Mouse (Mus musculus): Measurements from ENCODE around the gene Fbxo17. TPM values are rescaled to one million over a fixed set of nuclear protein-coding genes. Genes with fewer than 3 reads are reported as not detected.

The Fbxo17 gene
- total RNA-seq, 2 experiments from 2014 or later, result 1.4 to 1.9 TPM

DNA sequence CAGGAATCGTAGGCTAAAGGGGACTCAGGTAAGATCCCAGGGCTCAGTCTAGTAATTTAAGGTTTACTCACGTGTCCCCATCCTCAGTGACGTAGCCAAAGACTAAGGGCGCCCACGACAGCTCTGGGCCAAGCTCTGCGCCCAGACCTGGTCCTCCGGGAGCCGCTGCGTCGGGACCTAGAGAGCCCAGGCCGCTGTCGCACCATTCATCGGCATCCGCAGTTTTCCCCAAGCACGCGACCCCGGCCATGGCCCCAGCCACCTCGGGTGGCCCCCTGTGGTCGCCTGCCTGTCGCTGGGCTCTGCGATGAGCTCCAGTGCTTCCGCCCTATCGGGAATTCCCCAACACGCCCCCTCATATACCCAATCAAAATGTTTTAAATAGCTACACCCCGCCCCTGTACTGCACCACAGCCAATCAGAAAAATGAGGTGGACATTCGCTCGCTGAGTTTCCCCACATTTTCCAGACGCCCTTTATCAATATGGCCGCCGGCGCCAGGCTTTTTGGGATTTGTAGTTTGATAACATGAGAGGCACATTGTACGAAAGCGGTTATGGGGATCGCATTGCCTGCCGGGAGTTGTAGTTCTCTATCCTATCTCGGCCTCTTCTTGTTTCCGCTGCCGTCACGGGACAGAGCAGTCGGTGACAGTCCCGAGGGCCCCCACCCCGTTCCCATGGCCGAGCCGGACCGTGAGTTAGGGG, 49.7 kb downstream of the Fbxo17 start, which contains the start of gene Sirt2:
TSS of gene Sirt2 (plus strand) at position 563 of the 707 bp plus-strand sequence.
- intact Hi-C loops (cut with DNase I), result no loop called here

DNA sequence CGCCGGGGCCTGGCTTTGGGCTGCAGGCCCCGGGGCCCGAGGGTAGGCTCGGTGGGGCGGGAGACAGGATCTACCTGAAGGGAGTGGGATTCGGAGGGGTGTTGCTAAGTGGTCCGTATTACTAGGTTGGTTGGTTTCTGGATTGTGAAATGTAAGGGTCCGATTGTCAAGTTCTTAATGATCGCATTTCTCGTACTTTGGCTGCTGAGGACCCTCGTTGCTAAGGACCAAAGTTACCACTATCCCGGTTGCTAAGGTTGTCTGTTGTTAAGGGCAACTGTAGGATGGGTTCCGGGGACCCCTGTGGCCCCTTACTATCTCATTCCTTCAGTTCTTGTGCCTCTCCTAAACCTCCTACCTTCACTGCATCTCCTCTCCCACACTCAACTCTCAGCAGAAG, 50.3 kb downstream of the Fbxo17 start:
- no peak for DNase-seq
- intact Hi-C loops (cut with DNase I), result no loop called here

More for the DNA sequence above, 49.7 kb downstream of the Fbxo17 start, which contains the start of gene Sirt2:
- DNase-seq, result peak; percentile 98 to 99

DNA sequence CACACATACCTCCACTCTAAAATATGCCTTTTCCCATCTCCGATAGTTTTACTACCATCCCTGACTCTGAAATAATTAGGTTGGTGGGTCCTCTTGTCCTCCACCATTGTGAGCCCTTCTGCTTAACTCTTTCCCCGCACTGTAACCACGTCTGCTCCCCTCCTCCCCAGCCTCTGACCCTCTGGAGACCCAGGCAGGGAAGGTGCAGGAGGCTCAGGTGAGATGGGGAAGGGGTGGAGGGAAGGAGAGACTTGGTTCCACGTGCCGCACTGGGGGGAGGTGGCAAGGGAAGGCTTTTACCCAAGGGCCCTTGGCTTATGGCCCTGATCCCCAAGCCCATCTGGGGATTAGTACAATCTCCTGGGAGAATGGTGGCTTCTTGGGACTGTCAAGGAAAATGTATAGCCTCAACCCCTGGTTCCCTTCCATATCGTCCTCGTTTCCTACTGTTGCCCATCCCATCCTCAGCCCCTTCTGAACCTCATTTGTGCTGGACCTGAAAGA, 50.9 kb downstream of the Fbxo17 start, which contains the start of gene Nfkbib:
TSS of gene Nfkbib (minus strand) at position 51 of the 504 bp plus-strand sequence.
- intact Hi-C loops (cut with DNase I), result no loop called here
- no peak for DNase-seq

- no peak for DNase-seq
- intact Hi-C loops (cut with DNase I), result no loop called here
These were observed 52.9 kb downstream of the Fbxo17 start for GRCm38 (mm10) chr7:28769414-28769958.

- DNase-seq, result no peak
- intact Hi-C loops (cut with DNase I), result no loop called here
These were observed 53.7 kb downstream of the Fbxo17 start for GRCm38 (mm10) chr7:28770309-28770708.

DNA sequence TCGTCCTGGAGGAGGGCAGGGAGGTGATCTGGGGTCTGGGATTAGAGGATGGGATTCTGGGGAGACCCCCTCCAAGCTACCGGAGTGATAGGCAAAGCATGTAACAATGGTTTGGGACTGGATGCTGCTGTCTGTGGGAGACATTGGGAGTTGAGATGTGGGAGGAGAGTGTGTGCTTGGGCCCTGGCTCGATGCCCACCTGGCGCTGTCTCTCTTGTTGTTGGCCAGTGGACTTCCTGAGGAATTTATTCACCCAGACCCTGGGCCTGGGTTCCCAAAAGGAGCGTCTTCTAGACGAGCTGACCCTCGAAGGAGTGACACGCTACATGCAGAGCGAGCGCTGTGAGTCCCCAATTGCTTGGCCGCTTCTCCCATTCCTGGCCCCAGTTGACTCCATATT, 55.3 kb downstream of the Fbxo17 start:
- intact Hi-C loops (cut with DNase I), result loop anchor here (1.0 kb wide), 1 partner anchor 205 kb away; no protein-coding TSS in a partner anchor
- peak in 1 of 2 experiments; percentile 38 for DNase-seq

GRCm38 (mm10) chr7:28773163-28773562, 56.6 kb downstream of the Fbxo17 start:
- no peak for DNase-seq
- intact Hi-C loops (cut with DNase I), result no loop called here

DNA sequence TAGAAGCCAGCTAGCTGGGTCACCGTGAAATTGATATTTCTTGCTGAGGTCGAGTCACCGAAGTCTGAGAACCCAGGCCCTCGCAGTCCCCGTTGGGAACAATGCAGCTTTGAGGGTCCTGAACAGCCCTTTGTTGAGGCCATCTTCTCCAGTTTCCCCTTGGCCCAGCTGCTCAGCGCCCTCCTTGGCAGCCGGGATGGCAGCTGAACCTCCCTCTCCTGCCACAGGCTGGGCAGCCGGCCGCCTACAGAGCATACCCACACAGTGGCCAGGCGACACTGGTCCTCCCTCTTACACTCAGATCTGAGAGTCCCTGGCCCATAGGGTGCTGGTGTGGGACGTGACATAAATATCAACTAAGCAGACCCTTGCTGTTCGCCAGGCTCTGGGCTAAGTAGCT, 57.6 kb downstream of the Fbxo17 start:
- DNase-seq, result no peak
- intact Hi-C loops (cut with DNase I), result no loop called here

- intact Hi-C loops (cut with DNase I), result no loop called here
- DNase-seq, result no peak
These were observed 58.5 kb downstream of the Fbxo17 start for GRCm38 (mm10) chr7:28775129-28775528.

DNA sequence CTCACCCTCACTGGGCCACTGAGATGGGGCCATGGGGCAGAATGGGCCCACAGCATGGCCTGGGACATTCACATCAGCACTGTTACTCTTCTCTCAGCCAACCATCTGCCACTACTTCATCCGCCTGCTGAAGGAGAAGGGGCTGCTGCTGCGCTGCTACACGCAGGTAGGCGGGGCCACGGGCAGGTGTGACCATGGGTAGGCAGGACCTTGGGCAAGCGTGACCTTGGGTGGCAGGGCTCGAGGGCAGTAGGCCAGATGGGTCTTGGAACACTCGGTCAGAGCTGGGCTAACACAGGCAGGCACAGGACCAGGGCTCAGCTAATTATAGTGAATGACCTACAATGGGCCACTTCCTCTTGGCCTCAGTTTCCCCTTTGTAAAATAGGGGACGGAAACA, 62.2 kb downstream of the Fbxo17 start:
- DNase-seq, result peak in 1 of 2 experiments; percentile 31
- intact Hi-C loops (cut with DNase I), result no loop called here

GRCm38 (mm10) chr7:28780067-28780658, 63.6 kb downstream of the Fbxo17 start:
- intact Hi-C loops (cut with DNase I), result loop anchor here (2.0 to 5.0 kb wide), 2 partner anchors 87 to 257 kb away; no protein-coding TSS in a partner anchor
- peak; percentile 93 to 96 for DNase-seq

DNA sequence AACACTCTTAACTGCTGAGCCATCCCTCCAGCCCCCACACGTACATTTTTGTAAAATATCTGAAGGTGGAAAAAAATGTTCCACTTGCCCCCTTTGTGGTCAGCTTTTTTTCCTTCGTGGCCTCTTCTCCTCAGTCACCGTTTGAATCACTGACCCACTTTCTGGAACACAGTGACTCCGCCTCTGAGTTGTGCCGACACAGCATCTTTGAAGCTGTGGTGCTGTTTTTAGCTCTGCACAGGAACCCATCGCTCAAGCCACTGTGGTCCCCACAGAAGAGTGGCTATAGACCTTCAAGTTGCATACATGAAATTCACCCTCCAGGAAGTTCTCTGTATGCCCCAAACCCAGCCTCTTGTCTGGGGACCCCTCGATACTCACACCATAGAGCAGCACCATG, 64.3 kb downstream of the Fbxo17 start:
- intact Hi-C loops (cut with DNase I), result loop anchor here (2.0 to 5.0 kb wide), 2 partner anchors 86 to 256 kb away; no protein-coding TSS in a partner anchor
- DNase-seq, result peak in 1 of 2 experiments; percentile 29

- intact Hi-C loops (cut with DNase I), result loop anchor here (2.0 to 5.0 kb wide), 2 partner anchors 86 to 256 kb away; no protein-coding TSS in a partner anchor
- peak in 1 of 2 experiments; percentile 27 for DNase-seq
These were observed 64.7 kb downstream of the Fbxo17 start for GRCm38 (mm10) chr7:28781261-28781663.

DNA sequence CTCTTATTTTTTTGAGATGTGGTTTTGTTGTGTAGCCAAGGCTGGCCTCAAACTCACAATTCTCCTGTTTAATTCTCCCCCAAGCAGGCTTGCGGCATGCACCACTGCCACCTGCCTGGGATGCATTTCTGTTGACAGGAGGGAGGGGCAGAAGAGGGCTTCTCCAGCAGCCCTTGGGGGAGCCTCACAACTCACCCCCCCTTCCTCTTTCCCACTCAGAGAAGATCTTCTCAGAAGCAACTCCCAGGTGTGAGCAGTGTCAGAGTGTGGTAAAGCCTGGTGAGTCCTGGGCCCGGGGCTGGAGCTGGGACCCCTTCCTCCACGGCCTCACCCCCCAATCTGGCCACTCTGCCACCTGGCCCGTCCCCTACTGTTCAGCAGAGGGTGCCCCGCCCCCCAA, 68.6 kb downstream of the Fbxo17 start:
- intact Hi-C loops (cut with DNase I), result no loop called here
- DNase-seq, result no peak

Other genes starting within 250 kb of the Fbxo17 start
- gene Ifnl2, start 206.3 kb upstream of the Fbxo17 start, total RNA-seq (2021), result not detected
- gene Ifnl3, start 194.0 kb upstream of the Fbxo17 start, total RNA-seq (2021), result not detected
- not detected for gene Sycn, start 175.9 kb upstream of the Fbxo17 start, total RNA-seq (2021)
- not detected for gene Nccrp1, start 169.6 kb upstream of the Fbxo17 start, total RNA-seq (2021)
- 10 to 100 TPM; 37.7 to 40.4 TPM for gene Samd4b, start 118.7 kb upstream of the Fbxo17 start, total RNA-seq (2021)
- 10 to 100 TPM; 11.2 to 15.6 TPM for gene Pak4, start 118.6 kb upstream of the Fbxo17 start, total RNA-seq (2021)
- not detected for gene Acp7, start 85.5 kb upstream of the Fbxo17 start, total RNA-seq (2021)
- gene Fbxo27, start 24.0 kb upstream of the Fbxo17 start, total RNA-seq (2021), result 1 to 10 TPM in 1 of 2 experiments, under 1 TPM in 1; 0.52 to 1.3 TPM
- gene Mrps12, start 25.0 kb downstream of the Fbxo17 start, total RNA-seq (2021), result 10 to 100 TPM; 53.0 to 54.4 TPM
- 10 to 100 TPM; 15.6 to 16.4 TPM for gene Sars2, start 25.2 kb downstream of the Fbxo17 start, total RNA-seq (2021)
- gene Ccer2, start 39.4 kb downstream of the Fbxo17 start, total RNA-seq (2021), result not detected
- 10 to 100 TPM; 70.7 to 76.3 TPM for gene Sirt2, start 49.9 kb downstream of the Fbxo17 start, total RNA-seq (2021)
- gene Nfkbib, start 50.7 kb downstream of the Fbxo17 start, total RNA-seq (2021), result 10 to 100 TPM; 15.4 to 16.1 TPM
- gene Rinl, start 72.2 kb downstream of the Fbxo17 start, total RNA-seq (2021), result 1 to 10 TPM; 2.1 to 2.2 TPM
- gene Hnrnpl, start 91.7 kb downstream of the Fbxo17 start, total RNA-seq (2021), result 100 to 1,000 TPM; 423 to 428 TPM
- gene Ech1, start 108.4 kb downstream of the Fbxo17 start, total RNA-seq (2021), result 1,000 to 10,000 TPM; 1,137 to 1,217 TPM
- gene Lgals4, start 117.0 kb downstream of the Fbxo17 start, total RNA-seq (2021), result 10 to 100 TPM; 35.0 to 35.8 TPM
- gene Lgals7, start 147.0 kb downstream of the Fbxo17 start, total RNA-seq (2021), result 1 to 10 TPM; 2.2 to 2.8 TPM
- under 1 TPM; 0.26 to 0.47 TPM for gene Capn12, start 164.6 kb downstream of the Fbxo17 start, total RNA-seq (2021)
- gene Actn4, start 245.5 kb downstream of the Fbxo17 start, total RNA-seq (2021), result 100 to 1,000 TPM; 173 to 174 TPM

Data from heart, postnatal 10 days (tissue).